Mouse (Mus musculus): ENCODE results near the gene Rffl. TPM values are rescaled to one million over a fixed set of nuclear protein-coding genes. Genes with fewer than 3 reads are reported as not detected.

Gene Rffl
- polyA plus RNA-seq, 1 experiment: 4.5 TPM

GRCm38 (mm10) chr11:82780134-82780533 is 90.9 kb downstream of the Rffl start:
- TF ChIP-seq GATA1 (IDR thresholded peaks at IDR 0.05; ENCODE audit: low read length): no peak
- TF ChIP-seq TAL1 (IDR thresholded peaks at IDR 0.05; ENCODE audit: low read length): no peak
- no peaks in the 10 kb centered on the region for H3K9me3 ChIP-seq (ENCODE audit: control insufficient read depth, low read length)
- peaks cover 36% of the 10 kb centered on the region for H3K4me1 ChIP-seq (ENCODE audit: control insufficient read depth)
- H3K27me3 ChIP-seq (ENCODE audit: control insufficient read depth): no peaks in the 10 kb centered on the region
- H3K4me3 ChIP-seq (replicated peaks): peak overlapping the region; percentile 93
- H3K36me3 ChIP-seq (ENCODE audit: control insufficient read depth): peaks cover 17% of the 10 kb centered on the region

- TF ChIP-seq GATA1 (IDR thresholded peaks at IDR 0.05; ENCODE audit: low read length): no peak
- no peak for TF ChIP-seq TAL1 (IDR thresholded peaks at IDR 0.05; ENCODE audit: low read length)
- Histone ChIP-seq H3K4me3 (replicated peaks) (peak overlapping the region; percentile 68), H3K27me3 (ENCODE audit: control insufficient read depth) (0 out of 2 replicates have a peak, but pooled peaks cover 2% of the 10 kb centered on the region), H3K9me3 (ENCODE audit: control insufficient read depth, low read length) (peaks cover 3% of the 10 kb centered on the region; the same call in 1 of the 2 replicates), H3K36me3 (ENCODE audit: control insufficient read depth) (peaks cover 27% of the 10 kb centered on the region), H3K4me1 (ENCODE audit: control insufficient read depth) (peaks cover 36% of the 10 kb centered on the region)
Measured at GRCm38 (mm10) chr11:82764438-82764924, 106.5 kb downstream of the Rffl start.

DNA sequence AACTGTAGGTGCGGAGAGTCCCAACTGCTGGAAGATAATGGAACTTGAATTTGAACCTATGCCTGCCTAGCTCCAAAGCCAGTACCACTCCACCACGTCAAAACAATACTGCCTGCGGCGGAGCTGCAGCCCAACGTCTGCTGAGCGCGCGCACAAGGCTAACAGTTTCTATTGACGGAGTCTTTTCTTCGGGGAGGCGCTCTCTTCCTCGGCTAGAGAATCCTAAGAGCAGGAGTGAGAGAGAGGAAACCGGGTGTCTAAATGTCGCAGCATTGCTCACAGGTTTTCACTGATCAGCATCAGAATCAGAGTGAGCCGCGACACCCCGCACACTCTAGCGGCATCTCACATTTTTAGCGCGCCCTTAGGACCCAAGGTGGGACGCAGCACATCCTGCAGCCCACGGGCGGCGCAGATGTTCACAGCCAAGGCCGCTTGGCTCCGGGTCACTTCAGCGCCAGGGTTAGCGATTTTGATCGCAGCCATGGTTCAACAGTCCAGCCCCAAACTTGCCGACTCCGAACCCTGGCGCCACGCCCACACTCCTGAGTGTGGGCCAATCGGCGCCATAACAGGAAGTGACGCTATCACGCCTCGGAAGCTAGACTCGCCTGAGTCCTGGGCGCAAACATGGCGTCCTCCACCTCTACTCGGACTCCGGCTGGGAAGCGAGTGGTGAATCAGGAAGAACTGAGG is 107.1 kb downstream of the Rffl start, which contains the start of the genes Cct6b and Zfp830:
Gene Cct6b, minus strand, starts transcription at position 580 of the 696 bp plus-strand sequence.
Gene Zfp830, plus strand, starts transcription at position 604 of the 696 bp plus-strand sequence.
- TF ChIP-seq GATA1 (IDR thresholded peaks at IDR 0.05; ENCODE audit: low read length) (no peak; the same call in 1 of the 2 replicates), TAL1 (IDR thresholded peaks at IDR 0.05; ENCODE audit: low read length) (no peak)

DNA sequence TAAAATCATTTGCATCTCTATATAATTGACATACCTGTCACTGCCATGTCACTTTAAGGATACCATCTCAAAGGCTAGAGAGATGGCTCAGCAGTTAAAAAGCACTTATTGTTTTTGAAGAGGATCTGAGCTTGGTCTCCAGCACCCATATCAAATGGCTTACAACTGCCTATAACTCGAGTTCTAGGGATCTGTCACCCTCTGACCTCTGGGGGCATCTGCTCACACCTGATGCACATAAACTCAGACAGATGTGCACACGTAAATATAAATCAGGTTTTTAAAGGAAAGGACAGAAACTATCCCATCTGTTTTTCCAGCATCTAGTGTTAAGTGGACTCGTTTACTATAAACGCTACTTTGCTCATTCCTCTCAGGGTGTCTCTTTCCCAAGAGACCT is 107.7 kb downstream of the Rffl start:
- peak overlapping the region; percentile 68 for H3K4me3 ChIP-seq (replicated peaks)
- TF ChIP-seq TAL1 (IDR thresholded peaks at IDR 0.05; ENCODE audit: low read length): no peak
- TF ChIP-seq GATA1 (IDR thresholded peaks at IDR 0.05; ENCODE audit: low read length): no peak
- peaks cover 36% of the 10 kb centered on the region for H3K4me1 ChIP-seq (ENCODE audit: control insufficient read depth)
- peaks cover 15% of the 10 kb centered on the region for H3K36me3 ChIP-seq (ENCODE audit: control insufficient read depth)
- H3K9me3 ChIP-seq (ENCODE audit: control insufficient read depth, low read length): peaks cover 3% of the 10 kb centered on the region; the same call in 1 of the 2 replicates
- H3K27me3 ChIP-seq (ENCODE audit: control insufficient read depth): 0 out of 2 replicates have a peak, but pooled peaks cover 2% of the 10 kb centered on the region

More for the DNA sequence above, 107.1 kb downstream of the Rffl start, which contains the start of the genes Cct6b and Zfp830:
- Histone ChIP-seq H3K36me3 (ENCODE audit: control insufficient read depth) (peaks cover 21% of the 10 kb centered on the region), H3K4me3 (replicated peaks) (peak within 1 kb of the TSS; percentile 68), H3K4me1 (ENCODE audit: control insufficient read depth) (peaks cover 36% of the 10 kb centered on the region), H3K27me3 (ENCODE audit: control insufficient read depth) (0 out of 2 replicates have a peak, but pooled peaks cover 2% of the 10 kb centered on the region), H3K9me3 (ENCODE audit: control insufficient read depth, low read length) (peaks cover 3% of the 10 kb centered on the region; the same call in 1 of the 2 replicates)

- Histone ChIP-seq H3K4me3 (replicated peaks) (no peak overlapping the region), H3K27me3 (ENCODE audit: control insufficient read depth) (0 out of 2 replicates have a peak, but pooled peaks cover 2% of the 10 kb centered on the region), H3K4me1 (ENCODE audit: control insufficient read depth) (peaks cover 36% of the 10 kb centered on the region), H3K36me3 (ENCODE audit: control insufficient read depth) (peaks cover 12% of the 10 kb centered on the region), H3K9me3 (ENCODE audit: control insufficient read depth, low read length) (peaks cover 3% of the 10 kb centered on the region; the same call in 1 of the 2 replicates)
- TF ChIP-seq GATA1 (IDR thresholded peaks at IDR 0.05; ENCODE audit: low read length) (no peak), TAL1 (IDR thresholded peaks at IDR 0.05; ENCODE audit: low read length) (no peak)
Measured at GRCm38 (mm10) chr11:82762286-82762829, 108.7 kb downstream of the Rffl start.

- H3K9me3 ChIP-seq (ENCODE audit: control insufficient read depth, low read length): no peaks in the 10 kb centered on the region
- no peak overlapping the region for H3K4me3 ChIP-seq (replicated peaks)
- H3K27me3 ChIP-seq (ENCODE audit: control insufficient read depth): 0 out of 2 replicates have a peak, but pooled peaks cover 2% of the 10 kb centered on the region
- H3K36me3 ChIP-seq (ENCODE audit: control insufficient read depth): no peaks in the 10 kb centered on the region
- TF ChIP-seq TAL1 (IDR thresholded peaks at IDR 0.05; ENCODE audit: low read length) (no peak), GATA1 (IDR thresholded peaks at IDR 0.05; ENCODE audit: low read length) (no peak)
- no peaks in the 10 kb centered on the region; the same call in none of the 2 replicates for H3K4me1 ChIP-seq (ENCODE audit: control insufficient read depth)
Measured at GRCm38 (mm10) chr11:82755919-82756318, 115.1 kb downstream of the Rffl start.

Other genes with a start within 250 kb of the Rffl start
- gene Cct6b, start 106.9 kb downstream of the Rffl start, polyA plus RNA-seq (2012): 0.03 and 0.07 TPM in 2 replicates
- 1.7 and 2.0 TPM in 2 replicates for gene Zfp830, start 106.9 kb downstream of the Rffl start, polyA plus RNA-seq (2012)
- 0.34 TPM in 2 replicates for gene Lig3, start 90.1 kb downstream of the Rffl start, polyA plus RNA-seq (2012)
- gene Rad51d, start 19.4 kb upstream of the Rffl start, polyA plus RNA-seq (2012): 0.05 and 0.19 TPM in 2 replicates
- 0.03 TPM in 1 of 2 replicates, not detected in the other for gene Fndc8, start 20.9 kb upstream of the Rffl start, polyA plus RNA-seq (2012)
- gene Nle1, start 37.2 kb upstream of the Rffl start, polyA plus RNA-seq (2012): 1.0 and 2.2 TPM in 2 replicates
- not detected in 2 replicates for gene Unc45b, start 39.3 kb upstream of the Rffl start, polyA plus RNA-seq (2012)
- 0.01 TPM in 1 of 2 replicates, not detected in the other for gene Slfn5, start 80.1 kb upstream of the Rffl start, polyA plus RNA-seq (2012)
- 0.39 and 0.46 TPM in 2 replicates for gene Slfn9, start 120.6 kb upstream of the Rffl start, polyA plus RNA-seq (2012)
- not detected in 2 replicates for gene Slfn8, start 149.6 kb upstream of the Rffl start, polyA plus RNA-seq (2012)
- gene Slfn2, start 193.9 kb upstream of the Rffl start, polyA plus RNA-seq (2012): not detected in 2 replicates
- gene Slfn1, start 245.6 kb upstream of the Rffl start, polyA plus RNA-seq (2012): not detected in 2 replicates

All from erythroblast, embryonic 14.5 days (primary cell).